Mouse (Mus musculus): ENCODE results near the gene Msl1. TPM values are rescaled to one million over a fixed set of nuclear protein-coding genes. Genes with fewer than 3 reads are reported as not detected.

Msl1 gene
- polyA plus RNA-seq, 1 experiment: 99.1 TPM

- peak overlapping the region; percentile 84 for H3K4me3 ChIP-seq (replicated peaks; ENCODE audit: insufficient read depth, low read depth, low read length)
- 1% methylated on average over 23 of the region's 23 CpGs for WGBS
- TF ChIP-seq CTCF (IDR thresholded peaks at IDR 0.05; ENCODE audit: borderline replicate concordance, insufficient read depth, low read depth, low read length) (no peak), POLR2A (IDR thresholded peaks at IDR 0.05; ENCODE audit: borderline replicate concordance, insufficient read depth, low read length) (peak; percentile 33; the same call in 1 of the 2 replicates)
Measured at GRCm38 (mm10) chr11:98796515-98797216, 1.4 kb downstream of the Msl1 start.

GRCm38 (mm10) chr11:98797306-98797705 is 2.0 kb downstream of the Msl1 start:
- under 1% methylated on average over 5 of the region's 5 CpGs for WGBS
- H3K27ac ChIP-seq (ENCODE audit: insufficient read depth, low read length): peak overlapping the region; percentile 65
- peaks cover 5% of the 10 kb centered on the region; the same call in 1 of the 2 replicates for H3K4me1 ChIP-seq (ENCODE audit: control insufficient read depth, insufficient read depth, low read length)
- DNase-seq: peak; percentile 44 to 50
- H3K4me3 ChIP-seq (replicated peaks; ENCODE audit: insufficient read depth, low read depth, low read length): peak overlapping the region; percentile 84
- H3K27me3 ChIP-seq (ENCODE audit: control insufficient read depth, insufficient read depth, low read length): no peaks in the 10 kb centered on the region
- TF ChIP-seq POLR2A (IDR thresholded peaks at IDR 0.05; ENCODE audit: borderline replicate concordance, insufficient read depth, low read length): no peak
- no peak for TF ChIP-seq CTCF (IDR thresholded peaks at IDR 0.05; ENCODE audit: borderline replicate concordance, insufficient read depth, low read depth, low read length)

More at GRCm38 (mm10) chr11:98796515-98797216, 1.4 kb downstream of the Msl1 start:
- no peaks in the 10 kb centered on the region for H3K27me3 ChIP-seq (ENCODE audit: control insufficient read depth, insufficient read depth, low read length)
- H3K27ac ChIP-seq (ENCODE audit: insufficient read depth, low read length): peak overlapping the region; percentile 83
- DNase-seq: peak; percentile 75 to 83
- H3K4me1 ChIP-seq (ENCODE audit: control insufficient read depth, insufficient read depth, low read length): peaks cover 5% of the 10 kb centered on the region; the same call in 1 of the 2 replicates

- H3K27me3 ChIP-seq (ENCODE audit: control insufficient read depth, insufficient read depth, low read length): no peaks in the 10 kb centered on the region
- no peak for DNase-seq
- peak overlapping the region; percentile 84 for H3K4me3 ChIP-seq (replicated peaks; ENCODE audit: insufficient read depth, low read depth, low read length)
- TF ChIP-seq CTCF (IDR thresholded peaks at IDR 0.05; ENCODE audit: borderline replicate concordance, insufficient read depth, low read depth, low read length) (no peak), POLR2A (IDR thresholded peaks at IDR 0.05; ENCODE audit: borderline replicate concordance, insufficient read depth, low read length) (no peak)
- peak overlapping the region; percentile 65; the same call in 1 of the 2 replicates for H3K27ac ChIP-seq (ENCODE audit: insufficient read depth, low read length)
- H3K4me1 ChIP-seq (ENCODE audit: control insufficient read depth, insufficient read depth, low read length): peaks cover 5% of the 10 kb centered on the region; the same call in 1 of the 2 replicates
- WGBS: 17% methylated on average over 4 of the region's 4 CpGs
Measured at GRCm38 (mm10) chr11:98797909-98798308, 2.6 kb downstream of the Msl1 start.

- no peak within 1 kb of the TSS for H3K27ac ChIP-seq (ENCODE audit: insufficient read depth, low read length)
- TF ChIP-seq CTCF (IDR thresholded peaks at IDR 0.05; ENCODE audit: borderline replicate concordance, insufficient read depth, low read depth, low read length) (no peak), POLR2A (IDR thresholded peaks at IDR 0.05; ENCODE audit: borderline replicate concordance, insufficient read depth, low read length) (no peak)
- WGBS: 93% methylated on average over 5 of the region's 5 CpGs
- H3K27me3 ChIP-seq (ENCODE audit: control insufficient read depth, insufficient read depth, low read length): no peaks in the 10 kb centered on the region
- H3K4me3 ChIP-seq (replicated peaks; ENCODE audit: insufficient read depth, low read depth, low read length): no peak within 1 kb of the TSS
- no peak for DNase-seq
- H3K4me1 ChIP-seq (ENCODE audit: control insufficient read depth, insufficient read depth, low read length): peaks cover 7% of the 10 kb centered on the region; the same call in 1 of the 2 replicates
Measured at GRCm38 (mm10) chr11:98804605-98805004, 9.3 kb downstream of the Msl1 start, which contains the start of gene Casc3. Gene Casc3, plus strand, starts transcription at chr11:98804905.

- H3K4me1 ChIP-seq (ENCODE audit: control insufficient read depth, insufficient read depth, low read length): peaks cover 12% of the 10 kb centered on the region; the same call in 1 of the 2 replicates
- no peak for DNase-seq
- H3K4me3 ChIP-seq (replicated peaks; ENCODE audit: insufficient read depth, low read depth, low read length): no peak overlapping the region
- 77% methylated on average over 2 of the region's 2 CpGs for WGBS
- no peak for TF ChIP-seq CTCF (IDR thresholded peaks at IDR 0.05; ENCODE audit: borderline replicate concordance, insufficient read depth, low read depth, low read length)
- no peak overlapping the region for H3K27ac ChIP-seq (ENCODE audit: insufficient read depth, low read length)
- H3K27me3 ChIP-seq (ENCODE audit: control insufficient read depth, insufficient read depth, low read length): no peaks in the 10 kb centered on the region
Measured at GRCm38 (mm10) chr11:98808417-98808816, 13.1 kb downstream of the Msl1 start.

GRCm38 (mm10) chr11:98809457-98810290 is 14.4 kb downstream of the Msl1 start:
- peak; percentile 99 for DNase-seq
- TF ChIP-seq POLR2A (IDR thresholded peaks at IDR 0.05; ENCODE audit: borderline replicate concordance, insufficient read depth, low read length) (peak; percentile 76), CTCF (IDR thresholded peaks at IDR 0.05; ENCODE audit: borderline replicate concordance, insufficient read depth, low read depth, low read length) (no peak)
- WGBS: under 1% methylated on average over 83 of the region's 84 CpGs
- Histone ChIP-seq H3K27ac (ENCODE audit: insufficient read depth, low read length) (peak overlapping the region; percentile 89), H3K4me3 (replicated peaks; ENCODE audit: insufficient read depth, low read depth, low read length) (peak overlapping the region; percentile 79), H3K4me1 (ENCODE audit: control insufficient read depth, insufficient read depth, low read length) (peaks cover 12% of the 10 kb centered on the region; the same call in 1 of the 2 replicates), H3K27me3 (ENCODE audit: control insufficient read depth, insufficient read depth, low read length) (no peaks in the 10 kb centered on the region)

- 50% methylated on average over 7 of the region's 7 CpGs for WGBS
- no peaks in the 10 kb centered on the region for H3K27me3 ChIP-seq (ENCODE audit: control insufficient read depth, insufficient read depth, low read length)
- TF ChIP-seq POLR2A (IDR thresholded peaks at IDR 0.05; ENCODE audit: borderline replicate concordance, insufficient read depth, low read length): no peak
- TF ChIP-seq CTCF (IDR thresholded peaks at IDR 0.05; ENCODE audit: borderline replicate concordance, insufficient read depth, low read depth, low read length): no peak
- H3K4me3 ChIP-seq (replicated peaks; ENCODE audit: insufficient read depth, low read depth, low read length): peak overlapping the region; percentile 79
- H3K27ac ChIP-seq (ENCODE audit: insufficient read depth, low read length): no peak overlapping the region
- DNase-seq: no peak
- H3K4me1 ChIP-seq (ENCODE audit: control insufficient read depth, insufficient read depth, low read length): peaks cover 12% of the 10 kb centered on the region; the same call in 1 of the 2 replicates
Measured at GRCm38 (mm10) chr11:98810686-98811085, 15.4 kb downstream of the Msl1 start.
